Mouse (Mus musculus) brain, embryonic 18.5 days (tissue): ENCODE data around the gene Hdac9.

Experiments
- DNase-seq: peaks from one replicate; pipeline ENCODE4 v3.0.0-alpha.2; 2012; ENCODE audit warnings: low read depth, low spot score

Hdac9 gene

DNA sequence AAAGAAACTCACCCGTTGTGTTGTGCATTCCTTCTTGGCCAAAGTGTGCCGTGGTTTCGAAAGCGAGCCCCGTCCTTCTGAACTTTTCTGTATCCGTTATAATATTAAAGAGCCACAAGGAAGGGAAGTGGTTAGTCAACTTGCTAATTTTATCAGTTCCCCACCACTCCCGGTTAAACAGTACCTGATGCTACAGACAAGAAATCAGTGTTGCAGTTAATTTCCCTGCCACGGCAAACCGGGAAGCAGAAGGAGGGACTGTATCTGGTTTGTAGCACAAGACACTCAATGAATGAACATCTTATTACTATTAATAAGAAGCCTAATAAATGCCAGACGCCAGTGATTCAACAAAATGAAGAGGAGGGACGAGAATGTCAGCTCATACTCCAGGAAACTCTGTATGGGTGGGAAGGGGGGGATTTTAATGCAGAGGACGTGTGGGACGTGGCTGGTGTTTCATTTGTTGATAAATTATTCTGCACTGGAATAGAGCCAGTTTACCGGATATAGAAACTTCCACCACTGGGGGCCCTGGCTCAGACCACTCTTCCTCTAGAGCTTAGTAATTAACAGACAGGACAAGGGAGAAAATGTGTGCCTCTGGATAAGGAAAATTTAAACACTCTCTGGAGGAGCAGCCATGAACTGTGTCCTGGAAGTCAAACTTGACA lies 202.5 kb downstream of the Hdac9 start:
- no peak for DNase-seq

DNA sequence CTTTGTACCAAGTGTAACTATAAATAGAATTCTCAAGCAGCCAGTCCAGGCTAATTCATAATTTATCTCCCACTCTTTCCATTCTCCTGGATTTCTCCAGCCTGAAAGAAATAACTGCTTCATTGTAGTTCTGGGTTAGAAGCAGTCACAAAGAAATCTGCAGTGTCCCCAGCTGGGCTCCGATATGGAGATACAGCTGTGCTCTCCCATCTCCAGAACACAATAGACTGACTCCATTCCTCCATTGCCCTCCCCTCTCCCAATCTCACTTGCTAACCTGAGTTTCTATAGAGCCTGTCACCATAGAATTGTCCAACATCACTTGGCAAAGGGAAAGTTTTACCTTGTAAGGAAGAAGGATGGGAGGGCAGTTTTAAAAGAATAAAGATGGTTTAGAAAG lies 218.9 kb downstream of the Hdac9 start:
- no peak for DNase-seq

DNA sequence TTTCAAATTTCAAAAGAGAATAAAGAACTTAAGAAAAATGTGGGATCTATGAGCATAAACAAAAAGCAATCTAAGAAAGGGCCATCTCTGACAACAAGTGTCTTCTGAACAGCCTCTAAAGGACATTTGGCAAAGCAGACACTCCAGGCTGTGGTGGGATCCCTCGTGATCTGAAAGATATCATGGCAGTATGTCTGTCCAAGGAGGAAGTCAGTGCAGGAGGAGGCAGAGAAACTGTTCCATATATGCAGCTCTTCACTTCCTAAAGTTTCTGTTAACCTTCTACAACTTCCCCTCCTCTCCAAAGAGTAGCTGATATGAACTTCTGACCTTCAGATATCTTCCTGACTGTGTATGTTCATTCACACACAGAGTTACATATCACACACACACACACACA lies 220.2 kb downstream of the Hdac9 start:
- DNase-seq: no peak

DNA sequence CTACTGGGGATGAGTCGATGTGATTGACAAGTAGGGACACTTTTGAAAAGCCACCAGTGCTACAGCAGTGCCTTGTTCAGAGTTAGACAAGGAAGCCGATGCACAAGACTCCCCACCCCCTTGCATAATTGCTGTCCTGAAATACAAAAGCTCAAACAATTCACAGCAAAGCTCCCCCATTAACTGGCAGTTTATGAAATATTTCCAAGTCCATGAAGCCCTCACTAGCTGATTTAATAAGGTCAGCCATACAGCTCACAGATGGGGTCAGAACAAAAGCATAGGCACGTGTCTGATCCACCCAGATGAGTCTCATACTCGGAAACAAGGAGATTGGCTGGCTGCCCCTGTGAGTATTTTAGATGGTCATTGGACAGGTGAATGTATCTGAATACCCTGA lies 228.0 kb downstream of the Hdac9 start:
- DNase-seq: no peak

DNA sequence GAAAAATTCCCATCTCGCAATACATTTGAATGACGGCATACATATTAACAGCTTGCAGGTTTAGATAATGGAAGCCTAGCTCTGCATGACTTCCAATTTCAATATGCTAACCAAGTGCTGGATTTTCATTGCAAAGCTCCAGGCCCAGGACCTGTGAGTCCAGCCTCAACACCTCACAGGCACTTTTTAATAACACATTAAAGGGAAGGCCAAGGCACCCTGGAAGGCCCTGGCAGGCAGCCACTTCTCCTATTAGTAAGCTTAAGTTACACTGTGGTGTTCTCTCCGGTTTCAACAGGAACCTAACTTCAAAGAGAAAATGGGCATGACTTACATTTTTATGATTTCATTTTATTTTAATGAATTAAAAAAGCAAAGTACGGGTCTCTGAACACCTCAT lies 233.5 kb downstream of the Hdac9 start:
- DNase-seq: no peak

DNA sequence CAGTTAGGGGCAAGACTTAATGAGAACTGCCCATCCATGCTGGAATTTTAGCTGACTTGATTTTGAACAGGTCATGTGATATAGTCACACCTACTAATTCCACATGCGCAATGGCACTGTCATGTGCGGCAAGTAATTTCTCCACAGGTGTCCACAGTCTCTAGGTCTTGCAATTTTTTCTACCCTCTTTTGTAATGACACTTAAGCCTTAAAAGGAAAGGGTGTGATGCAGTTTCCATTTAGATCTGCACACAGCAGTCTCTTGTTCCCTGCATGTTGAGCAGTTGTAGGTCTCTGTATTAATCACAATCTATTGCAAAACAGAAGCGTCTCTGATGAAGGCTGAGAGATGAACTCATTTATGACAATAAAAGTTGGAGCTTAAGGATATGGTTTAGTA lies 234.2 kb downstream of the Hdac9 start:
- DNase-seq: no peak

DNA sequence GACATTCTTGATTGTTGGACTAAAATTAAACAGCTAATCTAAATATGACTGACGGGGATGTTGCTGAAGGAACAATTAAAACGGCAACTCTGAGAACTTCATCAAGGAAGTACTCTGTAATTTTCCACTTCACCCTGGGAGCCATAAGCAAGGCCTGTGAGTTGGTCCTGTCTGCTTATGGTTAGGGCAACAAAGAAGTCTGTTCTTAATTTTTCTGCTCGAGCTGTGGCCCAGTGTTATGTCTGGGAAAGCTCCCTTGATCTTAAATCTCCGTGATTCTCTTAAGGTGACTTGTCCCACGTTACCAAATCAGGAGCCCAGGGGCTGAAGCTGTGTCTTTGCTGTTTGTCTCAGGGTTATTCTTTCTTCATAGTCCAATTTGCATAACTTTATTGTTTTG lies 236.3 kb downstream of the Hdac9 start:
- no peak for DNase-seq

DNA sequence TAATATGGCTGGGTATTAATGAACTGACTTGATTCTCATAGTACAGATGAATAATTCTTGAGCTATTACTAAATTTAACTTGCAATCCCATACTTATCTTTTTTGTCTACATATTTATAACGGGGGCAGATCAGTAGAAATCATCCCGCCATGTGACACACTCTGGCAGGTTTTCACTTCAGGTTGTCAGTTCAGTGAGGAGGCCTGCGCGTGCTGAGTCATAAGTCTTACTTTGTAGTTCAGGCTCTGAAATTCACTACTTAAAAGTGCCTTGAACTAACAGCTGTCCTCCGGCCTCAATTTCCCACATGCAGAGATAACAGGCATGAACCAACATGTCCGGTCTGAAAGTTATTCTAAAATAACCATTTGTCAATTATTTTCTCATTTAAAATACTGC lies 239.8 kb downstream of the Hdac9 start:
- no peak for DNase-seq

DNA sequence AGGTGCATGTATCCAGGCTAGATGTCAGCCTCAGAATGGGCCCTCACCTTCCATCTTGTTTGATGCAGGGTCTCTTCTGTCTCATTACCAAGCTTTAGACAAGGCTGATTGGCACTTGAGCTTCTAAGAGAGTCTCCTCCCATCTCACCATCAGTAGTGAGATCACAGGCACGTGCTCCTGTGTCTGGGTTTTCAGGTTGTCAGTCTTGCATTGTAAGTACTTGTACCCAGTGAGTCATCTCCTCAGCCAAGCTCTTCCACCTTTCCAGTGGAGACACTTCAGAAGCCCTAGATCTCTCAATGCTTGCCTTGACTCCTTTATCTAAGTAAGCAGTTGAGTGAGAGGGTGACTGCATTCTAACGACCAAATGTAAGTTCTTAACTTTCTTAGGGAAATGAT lies 242.7 kb downstream of the Hdac9 start:
- DNase-seq: no peak

DNA sequence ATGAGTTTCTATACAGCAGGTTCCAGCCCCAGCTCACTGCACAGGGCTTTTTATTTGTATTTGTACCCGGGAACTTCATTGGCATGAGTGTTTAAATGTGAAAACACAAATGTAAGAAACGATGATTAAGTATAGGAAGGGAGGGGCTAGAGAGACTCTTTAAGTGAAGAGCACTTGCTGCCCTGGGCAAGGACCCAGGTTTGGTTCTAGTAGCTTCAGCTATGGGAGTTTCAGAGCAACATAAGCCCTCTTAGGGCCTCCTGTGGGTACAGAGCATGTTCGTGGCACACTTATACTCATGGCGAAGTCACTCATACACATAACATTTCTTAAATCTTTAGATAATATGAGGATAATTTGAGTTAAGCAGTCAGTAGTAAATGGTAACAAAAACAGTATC lies 243.4 kb downstream of the Hdac9 start:
- DNase-seq: no peak

DNA sequence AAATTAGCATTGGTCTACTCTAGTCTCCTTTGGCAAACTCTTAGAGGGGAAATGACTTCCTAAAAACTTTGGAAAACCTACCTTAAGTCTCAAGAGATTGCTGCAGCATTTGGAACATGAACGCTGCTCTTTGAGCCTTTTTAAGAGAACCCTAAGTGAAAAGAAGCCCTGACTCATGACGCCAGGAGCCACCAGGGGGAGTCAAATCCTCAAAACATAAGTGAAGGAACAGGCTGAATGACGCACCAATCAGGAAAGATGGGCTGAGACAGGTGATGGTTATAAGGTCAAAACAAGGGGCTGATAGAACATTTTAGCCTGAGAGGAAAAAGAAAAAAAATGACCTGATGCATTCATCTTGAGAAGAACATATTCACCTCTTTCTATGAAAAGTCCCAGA lies 252.1 kb downstream of the Hdac9 start:
- DNase-seq: peak; percentile 58

DNA sequence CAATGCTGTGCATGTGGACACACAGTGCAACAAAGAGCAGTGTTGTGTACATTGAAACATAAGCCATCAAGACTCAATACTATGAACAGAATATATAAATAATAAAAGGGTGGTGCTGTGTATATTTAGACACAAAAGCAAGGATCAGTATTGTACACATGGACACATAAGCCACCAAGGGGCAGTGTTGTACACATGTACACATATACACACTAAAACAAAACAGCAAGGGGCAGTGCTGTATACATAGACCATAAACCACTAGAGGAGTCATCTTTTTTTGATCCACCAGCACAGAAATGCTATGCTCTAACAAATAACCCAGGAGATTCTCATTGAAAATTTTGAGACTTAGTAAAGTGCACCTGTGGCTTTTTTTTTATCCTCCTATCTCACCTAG lies 255.5 kb downstream of the Hdac9 start:
- DNase-seq: no peak

DNA sequence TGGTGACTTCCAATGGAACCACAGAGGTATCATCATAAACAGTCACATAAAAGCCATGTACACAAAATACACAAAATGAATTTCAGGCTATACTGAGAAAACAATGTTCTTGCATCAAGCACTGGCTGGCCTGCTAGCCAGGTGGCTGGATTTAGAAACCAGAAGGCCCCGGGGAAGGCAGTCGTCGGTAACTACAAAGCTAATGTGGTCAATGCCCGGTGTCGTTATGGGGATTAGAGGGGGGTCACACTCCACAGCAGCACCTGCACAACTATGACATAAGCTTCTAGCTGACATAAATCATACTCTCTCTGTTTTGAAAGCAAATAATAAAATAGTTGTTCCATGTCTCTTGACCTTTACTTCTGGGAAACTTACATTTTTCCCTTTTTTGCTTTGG lies 256.9 kb downstream of the Hdac9 start:
- DNase-seq: no peak

DNA sequence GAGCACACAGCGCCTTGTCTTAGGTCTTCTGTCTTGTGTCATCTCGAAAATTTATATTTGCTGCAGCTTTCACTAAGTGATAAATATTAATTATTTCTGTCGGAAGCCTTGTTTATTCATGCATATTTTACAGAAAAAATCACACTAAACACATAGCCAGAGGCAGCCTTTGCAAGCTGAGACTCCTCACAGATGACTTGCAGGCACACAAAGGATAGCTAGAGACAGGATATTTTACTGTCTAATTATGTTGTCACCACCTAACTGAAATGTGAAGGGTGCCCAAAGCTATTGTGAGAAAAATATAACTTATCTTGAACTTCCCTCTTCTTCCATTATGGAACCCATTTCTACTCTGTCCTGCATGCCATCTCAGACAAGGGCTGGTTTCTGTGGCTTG lies 258.3 kb downstream of the Hdac9 start:
- no peak for DNase-seq

DNA sequence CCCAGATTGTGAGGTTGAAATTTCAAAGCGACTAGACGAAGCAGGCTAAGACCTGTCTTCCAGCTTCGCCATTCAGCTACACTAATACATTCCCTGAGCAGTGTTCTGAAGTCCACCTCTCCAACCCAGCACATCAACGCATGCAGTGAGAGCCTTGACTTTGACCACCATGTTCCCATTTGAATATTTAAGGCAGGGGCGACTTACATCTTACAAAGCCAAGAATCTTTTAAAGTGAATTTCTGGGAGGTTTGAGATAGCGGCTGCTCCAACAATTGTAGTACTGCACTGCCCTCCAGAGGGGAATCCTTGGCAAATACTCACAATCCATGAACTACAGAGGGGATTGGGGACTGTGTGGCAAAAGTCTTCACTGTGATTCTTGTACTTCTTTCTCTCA lies 258.8 kb downstream of the Hdac9 start:
- DNase-seq: peak; percentile 60

DNA sequence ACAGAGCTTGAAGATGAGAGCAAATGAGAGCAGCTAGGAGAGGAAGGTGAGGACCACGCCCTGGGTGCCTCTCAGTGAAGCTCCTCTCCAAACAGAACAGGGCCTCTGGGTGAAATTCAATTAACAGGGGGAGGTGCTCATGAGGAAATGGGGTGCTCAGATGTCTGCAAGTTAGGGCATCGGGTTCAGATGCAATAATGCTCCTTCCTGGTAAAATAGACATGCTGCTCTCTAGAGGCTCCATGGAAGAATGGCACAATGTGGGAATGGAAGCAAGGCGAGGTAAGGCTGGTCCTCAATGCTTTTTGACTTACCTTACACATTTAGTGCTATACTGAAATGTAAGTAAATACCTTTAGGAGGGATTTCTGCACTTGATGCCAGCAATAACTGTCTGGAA lies 263.3 kb downstream of the Hdac9 start:
- no peak for DNase-seq

DNA sequence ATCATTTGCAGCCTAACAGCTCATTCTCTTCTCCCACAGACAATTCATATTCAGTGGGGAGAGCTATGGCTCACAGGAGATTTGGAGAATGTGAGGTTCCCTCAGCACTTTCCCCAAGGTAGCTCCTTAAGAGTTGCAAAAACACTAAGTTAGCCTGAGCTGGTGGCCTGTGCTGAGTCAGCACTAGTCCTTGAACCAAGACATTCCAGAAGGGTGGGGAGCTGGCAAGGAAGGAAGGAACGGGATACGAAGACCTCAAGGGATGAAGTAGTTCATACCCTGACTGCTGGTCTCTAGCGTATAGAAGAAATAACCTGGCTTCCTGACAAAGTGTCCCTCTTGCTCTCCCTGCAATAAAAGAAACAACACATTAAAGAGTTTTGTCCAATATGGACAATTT lies 268.1 kb downstream of the Hdac9 start:
- no peak for DNase-seq

DNA sequence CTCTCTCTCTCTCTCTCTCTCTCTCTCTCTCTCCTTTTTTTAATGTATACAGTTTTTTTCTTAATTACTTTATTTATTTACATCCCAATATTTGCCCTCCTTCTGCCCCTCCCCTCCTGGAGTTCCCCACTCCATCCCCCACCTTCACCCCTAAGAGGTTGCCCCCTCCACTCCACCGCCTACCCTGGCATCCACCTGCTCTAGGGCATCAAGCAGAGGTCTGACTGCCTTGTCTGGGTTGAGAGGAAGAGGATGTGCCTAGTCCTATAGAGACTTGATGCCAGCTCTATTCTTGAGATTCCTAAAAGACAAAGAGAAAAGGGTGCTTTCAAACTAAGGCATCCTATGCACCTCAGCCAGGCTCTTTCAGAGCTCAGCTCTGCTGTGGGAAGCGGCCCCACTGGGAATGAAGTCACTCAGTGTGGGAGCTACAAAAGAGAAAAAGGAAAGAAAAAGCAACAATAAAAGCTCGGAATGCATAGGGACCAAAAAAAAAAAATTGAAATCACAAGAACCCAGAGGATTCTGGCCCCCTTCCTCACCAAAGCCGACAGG lies 275.1 kb downstream of the Hdac9 start:
- no peak for DNase-seq

DNA sequence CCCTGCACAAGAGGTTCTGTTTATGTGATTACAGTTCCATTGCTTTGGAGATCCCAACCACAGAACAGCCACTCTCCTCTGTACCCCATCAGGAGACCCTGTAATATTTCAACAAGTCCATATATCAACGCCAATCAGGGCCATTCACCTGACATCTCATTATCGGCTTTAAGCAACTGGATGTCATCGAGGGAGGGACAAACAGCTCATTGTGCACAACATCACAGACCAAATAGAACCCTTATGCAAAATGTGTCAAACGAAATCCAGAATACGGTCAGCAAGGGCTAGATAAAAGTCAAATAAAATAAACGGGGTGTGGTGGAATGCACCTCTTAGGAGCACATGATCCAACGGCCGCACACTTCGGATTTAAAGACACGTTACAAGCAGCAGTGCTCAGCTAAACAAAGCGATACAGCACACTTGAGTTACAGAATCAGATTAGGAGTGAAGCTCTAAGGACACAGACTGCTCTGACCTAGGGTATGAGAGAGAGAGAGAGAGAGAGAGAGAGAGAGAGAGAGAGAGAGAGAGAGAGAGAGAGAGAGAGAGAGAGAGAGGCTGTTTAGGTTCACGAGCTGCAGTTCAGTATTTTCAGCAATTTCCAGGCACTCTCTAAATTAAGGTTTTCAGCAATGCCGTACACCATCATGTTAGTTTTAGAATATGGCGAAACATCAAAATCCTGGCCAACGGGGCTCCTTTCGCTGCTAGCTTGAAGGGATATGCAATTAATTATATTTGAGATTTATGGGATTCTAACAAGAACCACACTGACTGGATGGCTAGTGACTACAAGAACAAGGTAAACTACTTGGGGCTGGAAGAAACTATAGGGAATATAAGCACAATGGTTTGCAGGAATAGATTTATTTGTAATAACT lies 279.4 kb downstream of the Hdac9 start:
- DNase-seq: no peak

DNA sequence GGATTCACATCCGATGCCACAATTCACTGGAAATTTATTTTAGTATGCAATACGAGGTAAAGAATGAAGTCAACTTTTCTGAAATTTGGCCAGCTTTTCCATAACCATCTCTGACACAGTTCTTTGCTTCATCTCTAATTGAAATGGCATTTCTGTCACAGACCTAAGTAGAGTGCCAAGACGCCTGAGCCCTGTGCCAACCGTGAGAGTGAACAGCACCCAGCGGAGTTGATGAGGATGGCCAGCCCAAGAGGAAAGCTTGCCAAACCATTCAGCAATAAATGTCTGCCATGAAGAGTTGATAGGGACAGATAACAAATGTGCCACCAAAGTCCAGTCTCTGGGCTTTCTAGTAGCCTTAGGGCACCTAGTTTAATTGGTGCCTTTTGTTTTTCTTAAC lies 297.8 kb downstream of the Hdac9 start:
- no peak for DNase-seq

DNA sequence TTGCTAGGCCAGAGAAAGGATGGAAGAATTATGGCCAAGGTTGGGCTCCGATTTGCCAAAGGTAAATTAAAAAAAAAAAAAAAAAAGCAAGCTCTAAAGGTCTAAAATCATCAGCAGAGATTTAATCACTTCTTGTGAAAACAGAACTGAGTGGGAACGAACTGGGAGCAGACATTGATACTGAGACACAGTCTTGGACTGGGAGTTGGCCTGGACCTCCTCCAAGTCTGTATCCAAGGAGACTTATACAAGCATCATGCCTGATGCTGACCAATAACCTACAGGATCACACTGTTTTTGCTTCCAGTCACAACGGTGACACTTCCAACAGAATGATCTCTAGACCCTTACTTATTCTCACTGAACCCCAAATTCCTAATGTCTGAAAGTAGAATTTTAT lies 298.6 kb downstream of the Hdac9 start:
- DNase-seq: no peak

DNA sequence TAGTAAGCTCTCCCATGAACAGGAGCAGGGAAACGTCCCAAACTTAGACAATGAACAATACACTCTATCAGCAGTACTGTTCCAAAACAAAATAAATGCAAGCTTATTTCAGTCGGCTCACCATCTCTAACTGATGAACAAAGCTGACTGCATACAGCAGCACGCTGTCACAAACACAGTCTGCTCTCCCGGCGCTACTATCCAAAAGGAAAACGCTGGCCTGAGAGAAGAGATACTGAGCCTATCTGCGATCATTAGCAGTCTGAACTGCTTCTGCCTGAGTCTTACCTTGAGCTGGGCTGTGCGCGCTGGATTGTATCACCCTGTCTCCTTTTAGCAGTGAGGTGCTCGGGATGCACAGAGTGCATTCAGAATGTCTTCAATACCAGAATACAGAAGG lies 299.1 kb downstream of the Hdac9 start:
- DNase-seq: peak; percentile 32

DNA sequence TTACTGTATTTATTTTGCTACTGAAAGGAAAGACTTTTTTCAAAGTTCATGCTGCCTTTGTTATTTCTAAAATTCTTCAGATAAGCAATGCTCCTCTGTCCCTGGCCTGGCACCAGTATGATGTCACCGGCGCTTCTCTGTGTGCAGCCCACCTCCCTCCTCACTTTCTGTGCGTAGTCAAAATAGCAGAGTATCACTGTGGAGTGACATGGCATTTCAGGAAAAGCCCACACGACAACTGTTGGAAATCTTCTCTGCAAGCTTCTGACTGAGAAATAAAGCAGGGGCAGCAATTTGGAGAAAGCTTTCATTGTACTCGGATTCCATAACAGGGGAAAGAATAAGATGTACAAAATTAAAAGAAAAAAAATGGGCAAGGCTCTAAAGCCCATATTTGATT lies 302.1 kb downstream of the Hdac9 start:
- DNase-seq: no peak
